Mouse (Mus musculus) gonadal fat pad, adult 2 months (tissue): ENCODE measurements around the gene Cdiptos. TPM values are rescaled to one million over a fixed set of nuclear protein-coding genes. Genes with fewer than 3 reads are reported as not detected.

Experiments used
- DNase-seq: peaks from one replicate; pipeline ENCODE4 v3.0.0-alpha.2; 2012; ENCODE audit warnings: low read depth
- polyA plus RNA-seq: library from polyadenylated mRNA; depleted of rRNA; stranded (reverse); fragments of >200 nt; gene quantifications from 2 replicates; pipeline ENCODE4 v1.2.3, GENCODE M21; 2012; rRNA removed

Gene Cdiptos
- polyA plus RNA-seq, 1 experiment, result 5.3 TPM

GRCm38 (mm10) chr7:126923999-126924398, 51.9 kb downstream of the Cdiptos start:
- DNase-seq, result no peak

- DNase-seq, result no peak
These were observed 53.3 kb downstream of the Cdiptos start, which contains the start of gene Tmem219 for GRCm38 (mm10) chr7:126922624-126923060. Gene Tmem219, minus strand, starts transcription at chr7:126922917.

Other genes with a start within 250 kb of the Cdiptos start
- 146 and 169 TPM in 2 replicates for gene Mapk3, start 216.5 kb downstream of the Cdiptos start, polyA plus RNA-seq
- gene Gdpd3, start 209.8 kb downstream of the Cdiptos start, polyA plus RNA-seq, result 7.6 and 51.9 TPM in 2 replicates
- 212 and 269 TPM in 2 replicates for gene Ypel3, start 199.1 kb downstream of the Cdiptos start, polyA plus RNA-seq
- gene Tbx6, start 194.6 kb downstream of the Cdiptos start, polyA plus RNA-seq, result 1.9 and 2.1 TPM in 2 replicates
- 129 and 161 TPM in 2 replicates for gene Ppp4c, start 183.6 kb downstream of the Cdiptos start, polyA plus RNA-seq
- gene Fam57b, start 178.4 kb downstream of the Cdiptos start, polyA plus RNA-seq, result 11.8 and 27.3 TPM in 2 replicates
- gene 4930451I11Rik, start 144.5 kb downstream of the Cdiptos start, polyA plus RNA-seq, result not detected in 2 replicates
- gene Doc2a, start 128.7 kb downstream of the Cdiptos start, polyA plus RNA-seq, result 0.13 TPM in 1 of 2 replicates, not detected in the other
- gene Hirip3, start 114.1 kb downstream of the Cdiptos start, polyA plus RNA-seq, result 3.2 and 6.0 TPM in 2 replicates
- gene Ino80e, start 113.7 kb downstream of the Cdiptos start, polyA plus RNA-seq, result 33.7 and 39.6 TPM in 2 replicates
- gene Taok2, start 91.4 kb downstream of the Cdiptos start, polyA plus RNA-seq, result 55.9 and 62.6 TPM in 2 replicates
- 88.1 and 102 TPM in 2 replicates for gene Tmem219, start 53.2 kb downstream of the Cdiptos start, polyA plus RNA-seq
- gene Kctd13, start 47.2 kb downstream of the Cdiptos start, polyA plus RNA-seq, result 19.7 and 21.3 TPM in 2 replicates
- gene Asphd1, start 26.5 kb downstream of the Cdiptos start, polyA plus RNA-seq, result 0.26 and 0.32 TPM in 2 replicates
- 2.5 and 2.8 TPM in 2 replicates for gene Sez6l2, start 25.5 kb downstream of the Cdiptos start, polyA plus RNA-seq
- gene Cdipt, start 184 bp downstream of the Cdiptos start, polyA plus RNA-seq, result 240 and 245 TPM in 2 replicates
- gene Mvp, start 38.5 kb upstream of the Cdiptos start, polyA plus RNA-seq, result 84.9 and 85.3 TPM in 2 replicates
- 2.4 and 5.3 TPM in 2 replicates for gene Pagr1b, start 40.4 kb upstream of the Cdiptos start, polyA plus RNA-seq
- 6.9 and 8.0 TPM in 2 replicates for gene Pagr1a, start 41.3 kb upstream of the Cdiptos start, polyA plus RNA-seq
- gene Gm42742, start 45.0 kb upstream of the Cdiptos start, polyA plus RNA-seq, result 19.8 and 21.2 TPM in 2 replicates
- gene Prrt2, start 45.1 kb upstream of the Cdiptos start, polyA plus RNA-seq, result 7.3 and 8.9 TPM in 2 replicates
- 80.5 and 81.9 TPM in 2 replicates for gene Maz, start 50.9 kb upstream of the Cdiptos start, polyA plus RNA-seq
- gene Kif22, start 66.4 kb upstream of the Cdiptos start, polyA plus RNA-seq, result 1.3 and 2.1 TPM in 2 replicates
- gene Zg16, start 111.2 kb upstream of the Cdiptos start, polyA plus RNA-seq, result 0.86 and 1.5 TPM in 2 replicates
- gene AI467606, start 115.3 kb upstream of the Cdiptos start, polyA plus RNA-seq, result 14.8 and 17.4 TPM in 2 replicates
- gene Qprt, start 146.1 kb upstream of the Cdiptos start, polyA plus RNA-seq, result 1.7 and 2.1 TPM in 2 replicates
- gene Spn, start 161.7 kb upstream of the Cdiptos start, polyA plus RNA-seq, result 1.4 and 1.6 TPM in 2 replicates
- 29.3 and 32.5 TPM in 2 replicates for gene Cd2bp2, start 220.0 kb upstream of the Cdiptos start, polyA plus RNA-seq
- gene Tbc1d10b, start 232.4 kb upstream of the Cdiptos start, polyA plus RNA-seq, result 28.2 and 33.0 TPM in 2 replicates
- 1.3 and 7.6 TPM in 2 replicates for gene Mylpf, start 232.8 kb upstream of the Cdiptos start, polyA plus RNA-seq